Mouse (Mus musculus): Measurements from ENCODE around the gene Synpo2.

Gene Synpo2

DNA sequence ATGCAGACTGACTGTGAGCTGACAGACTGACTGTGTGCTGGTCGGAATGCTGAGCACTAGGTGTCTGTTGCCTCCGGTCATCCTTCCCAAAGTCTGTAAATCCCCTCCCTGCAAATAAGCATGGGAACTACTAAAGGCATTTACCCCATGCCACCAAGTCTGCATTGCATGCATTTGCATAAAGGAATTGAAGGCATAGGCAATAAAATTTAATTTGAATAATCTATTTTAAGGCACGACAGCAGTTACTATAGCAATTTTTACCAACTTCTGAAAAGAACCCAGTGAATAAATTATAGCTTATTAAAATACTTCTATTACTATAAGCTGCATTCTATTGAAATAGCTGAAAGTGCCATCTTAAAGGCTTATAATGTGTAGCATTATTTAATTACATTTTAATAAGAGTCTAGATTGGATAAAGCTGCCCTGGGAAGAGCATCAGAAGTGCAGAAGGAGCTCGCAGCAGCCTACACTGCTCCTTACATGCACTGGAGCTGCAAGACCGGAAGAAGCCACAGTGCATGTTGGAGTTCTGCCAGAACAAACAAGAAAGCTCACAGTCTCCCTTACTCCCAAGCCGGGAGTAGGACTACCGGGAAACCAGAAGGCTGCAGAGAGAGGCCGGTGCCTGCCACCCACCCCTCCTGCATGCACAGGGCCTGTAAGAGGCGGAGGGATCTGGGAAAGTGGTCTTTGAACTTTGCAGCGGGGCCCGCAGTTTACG is 142.9 kb downstream of the Synpo2 start:
- no peak for DNase-seq (ENCODE audit: low spot score in 2 of 2)

DNA sequence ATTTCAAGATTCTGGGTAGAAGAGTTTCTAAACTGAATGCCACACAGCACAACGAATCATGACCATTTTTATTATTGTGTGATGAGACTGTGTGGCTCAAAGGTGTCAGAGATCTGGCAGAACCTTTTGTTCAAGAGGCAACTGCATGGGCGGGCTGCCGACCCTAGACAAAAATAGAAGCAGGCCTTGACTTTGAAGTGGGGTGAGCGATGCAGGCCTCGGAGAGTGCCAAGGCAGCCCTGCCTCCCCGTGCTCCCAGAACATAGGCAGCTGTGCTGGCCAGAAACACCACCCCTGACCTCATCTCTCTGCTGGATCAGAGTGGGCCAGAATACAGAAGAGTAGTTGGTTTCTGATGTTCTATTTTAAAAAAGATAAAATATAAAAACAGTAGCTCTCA is 143.5 kb downstream of the Synpo2 start:
- DNase-seq (ENCODE audit: low spot score in 2 of 2), result no peak

DNA sequence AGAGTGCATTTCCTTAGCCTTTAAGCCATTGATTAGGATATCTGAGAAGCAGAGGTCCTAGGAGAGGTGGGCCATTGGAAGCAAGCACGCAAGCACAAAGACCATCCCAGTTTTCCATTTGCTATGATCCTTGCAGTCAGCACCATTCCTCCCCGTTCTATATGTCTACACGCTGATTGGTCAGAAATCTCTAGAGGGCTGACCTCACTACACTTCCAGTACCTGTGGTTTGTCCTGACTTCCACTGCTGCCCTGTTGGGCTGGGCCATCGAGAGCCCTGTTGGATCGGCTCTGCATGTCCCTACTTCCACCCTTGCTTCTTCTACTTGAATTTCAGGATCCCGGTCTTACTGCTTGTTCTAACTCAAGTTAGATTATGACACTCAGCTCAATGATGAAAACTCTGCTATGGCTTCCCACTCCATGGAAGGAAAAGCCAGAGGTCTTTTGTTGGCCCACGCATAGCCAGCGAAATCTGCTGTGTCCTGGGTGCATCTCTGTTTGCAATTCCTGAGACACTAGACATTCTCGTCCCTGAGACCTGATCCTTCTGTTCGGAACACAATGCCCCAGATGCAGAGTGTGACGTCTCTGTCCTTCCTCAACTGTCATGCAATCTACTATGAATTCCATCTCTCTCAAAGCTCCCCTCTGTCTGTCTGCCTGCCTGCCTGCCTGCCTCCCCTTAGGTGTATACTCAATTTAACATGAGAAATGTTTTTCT is 146.5 kb downstream of the Synpo2 start:
- no peak for DNase-seq (ENCODE audit: low spot score in 2 of 2)

DNA sequence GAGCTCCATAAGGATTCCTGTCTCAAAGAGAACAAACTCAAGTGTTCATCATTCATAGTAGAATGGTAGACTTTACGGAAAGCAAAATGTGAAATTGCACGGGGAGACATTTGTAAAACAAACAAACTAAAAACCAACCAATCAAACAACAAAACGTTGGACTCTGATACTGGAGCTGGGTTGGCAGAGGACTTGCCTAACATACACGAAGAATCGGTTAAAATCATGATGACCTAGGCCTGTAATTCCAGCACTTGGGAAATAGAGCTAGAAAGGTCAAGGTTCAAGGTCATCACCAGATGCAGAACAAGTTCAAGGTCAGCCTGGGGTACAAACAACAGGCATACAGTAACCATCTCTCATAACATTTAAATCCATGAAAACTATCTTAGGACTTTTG is 147.7 kb downstream of the Synpo2 start:
- no peak for DNase-seq (ENCODE audit: low spot score in 2 of 2)

DNA sequence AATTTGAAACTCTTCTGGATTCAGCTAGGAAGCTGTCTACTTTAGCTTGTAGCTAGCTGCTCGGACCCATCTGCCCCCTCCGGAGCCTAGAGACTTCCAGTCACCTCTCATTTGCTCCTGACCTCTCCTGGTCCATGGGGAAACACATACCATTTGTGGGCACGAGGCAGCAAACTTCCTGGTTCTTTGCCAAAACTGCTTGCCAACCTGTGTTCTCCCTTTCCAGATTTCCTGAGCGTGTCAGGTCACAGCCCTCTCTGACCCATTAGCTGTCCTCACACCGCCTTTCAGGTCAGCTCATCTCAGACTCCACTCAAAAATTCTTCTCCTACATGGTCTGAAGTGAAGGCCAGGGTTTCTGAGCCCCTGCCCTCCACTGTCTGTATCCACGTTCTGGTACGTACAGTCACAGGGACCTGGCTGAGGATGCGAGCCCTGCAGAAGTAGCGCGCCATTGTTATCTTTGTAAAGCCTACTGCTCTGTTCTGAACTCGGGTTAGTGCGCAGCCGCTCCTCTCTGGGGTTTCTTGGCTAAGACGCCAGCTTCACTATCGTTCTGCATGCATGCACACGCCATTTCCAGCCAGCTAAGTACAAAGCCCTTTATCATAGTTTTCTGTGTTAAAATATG is 150.0 kb downstream of the Synpo2 start:
- no peak for DNase-seq (ENCODE audit: low spot score in 2 of 2)

DNA sequence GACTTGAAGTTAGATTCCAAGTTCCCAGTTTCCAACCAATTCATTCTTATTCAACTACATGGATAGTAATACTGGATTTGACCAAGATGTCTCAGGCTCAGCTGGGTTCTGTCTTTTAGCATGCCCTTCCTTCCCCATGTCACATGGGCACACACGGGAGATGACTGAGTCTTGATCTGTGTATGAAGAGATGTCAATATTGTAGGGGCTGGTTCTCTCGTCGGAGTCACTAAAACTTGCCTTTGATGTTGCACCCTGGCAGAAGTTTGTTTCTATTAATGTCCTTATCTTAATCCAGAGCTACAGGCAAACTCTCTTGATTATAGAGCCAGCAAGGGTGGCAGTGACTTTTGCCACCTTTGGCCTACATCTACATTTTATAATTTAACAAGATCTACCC is 154.3 kb downstream of the Synpo2 start:
- DNase-seq (ENCODE audit: low spot score in 2 of 2), result no peak

DNA sequence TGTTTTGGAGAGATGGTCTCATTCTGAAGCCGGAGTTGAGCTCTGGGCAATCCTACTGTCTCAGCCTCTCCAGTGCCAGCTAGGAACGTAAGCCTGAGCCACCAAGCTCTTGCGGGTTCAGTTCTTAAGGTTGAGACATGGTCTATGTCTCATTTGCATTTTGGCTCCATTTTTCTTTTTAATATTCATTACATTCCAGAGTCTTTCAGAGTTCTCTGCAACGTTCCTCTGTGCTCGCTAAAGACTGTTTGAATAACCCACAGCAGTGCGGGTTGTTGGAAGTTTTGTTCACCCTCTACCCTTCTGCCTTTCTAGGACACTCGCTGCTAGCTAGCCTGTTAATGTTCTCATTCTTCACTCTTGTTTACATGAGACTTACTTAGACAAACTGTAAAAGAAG is 155.0 kb downstream of the Synpo2 start:
- no peak for DNase-seq (ENCODE audit: low spot score in 2 of 2)

DNA sequence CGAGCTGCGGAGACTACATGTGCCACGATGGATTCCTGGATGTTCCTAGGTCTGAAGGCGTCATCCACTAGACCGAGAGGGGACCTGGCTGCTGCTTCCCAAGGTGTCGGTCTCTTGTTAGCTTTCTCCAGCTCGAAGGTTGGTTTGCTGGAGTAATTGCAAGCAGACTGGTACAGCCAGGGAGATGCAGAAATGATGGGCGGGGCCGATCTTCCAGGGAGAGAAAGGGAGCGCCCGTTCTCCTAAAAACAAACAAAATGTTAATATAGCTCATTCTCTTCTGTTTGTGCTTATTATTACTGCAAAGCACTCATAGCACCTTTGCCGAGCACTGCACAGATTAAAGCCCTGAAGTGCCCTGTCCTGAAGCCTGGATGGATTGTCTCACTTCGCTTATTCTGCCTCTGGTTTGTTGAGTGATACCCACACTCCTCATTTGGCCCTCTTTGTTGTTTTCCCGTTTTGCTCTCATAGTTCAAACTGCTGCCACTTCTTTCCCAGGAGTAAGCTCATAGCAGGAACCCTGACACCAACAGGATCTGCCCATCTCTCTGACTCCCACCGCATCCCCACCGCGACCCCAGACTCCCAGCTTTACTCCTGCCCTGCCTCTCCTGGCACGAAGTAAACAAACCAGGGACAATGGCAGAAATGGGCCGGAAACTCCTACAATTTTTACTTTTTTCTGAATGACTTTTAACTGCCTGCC is 155.8 kb downstream of the Synpo2 start:
- no peak for DNase-seq (ENCODE audit: low spot score in 2 of 2)

DNA sequence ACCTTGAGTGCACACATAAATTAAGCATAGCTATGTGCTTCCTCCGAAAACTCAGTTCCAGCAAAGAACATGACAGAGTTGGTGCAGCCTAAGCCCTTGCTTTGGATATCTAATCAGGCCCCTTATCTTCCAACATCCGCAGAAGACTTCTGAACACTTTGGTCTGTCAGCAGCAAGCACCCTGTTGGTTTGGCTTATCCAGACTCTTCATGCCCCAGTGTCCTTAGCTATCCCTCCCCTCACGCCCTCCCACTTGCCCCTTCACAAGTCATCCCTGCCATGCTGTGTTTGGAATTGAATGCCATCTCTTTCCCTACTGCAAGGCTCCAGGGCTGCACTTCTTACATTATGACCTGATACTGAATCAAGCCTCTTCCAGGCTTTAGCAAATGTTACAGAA is 160.2 kb downstream of the Synpo2 start:
- DNase-seq (ENCODE audit: low spot score in 2 of 2), result no peak

DNA sequence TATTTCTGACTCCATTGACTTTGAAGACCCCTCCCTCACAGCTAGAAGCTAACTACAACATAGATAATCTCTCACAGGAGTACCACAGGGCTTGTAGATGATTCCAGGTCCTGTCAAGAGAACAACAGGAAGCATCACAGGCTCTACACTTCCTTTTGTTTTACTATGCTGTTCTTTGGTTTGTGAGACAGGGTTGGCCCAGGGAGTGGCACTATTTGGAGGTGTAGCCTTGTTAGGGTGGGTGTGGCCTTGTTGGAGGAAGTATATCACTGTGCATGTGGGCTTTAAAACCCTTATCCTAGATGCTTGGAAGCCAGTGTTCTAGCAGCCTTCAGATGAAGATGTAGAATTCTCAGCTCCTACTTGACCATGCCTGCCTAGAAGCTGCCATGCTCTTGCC is 160.9 kb downstream of the Synpo2 start:
- no peak for DNase-seq (ENCODE audit: low spot score in 2 of 2)

DNA sequence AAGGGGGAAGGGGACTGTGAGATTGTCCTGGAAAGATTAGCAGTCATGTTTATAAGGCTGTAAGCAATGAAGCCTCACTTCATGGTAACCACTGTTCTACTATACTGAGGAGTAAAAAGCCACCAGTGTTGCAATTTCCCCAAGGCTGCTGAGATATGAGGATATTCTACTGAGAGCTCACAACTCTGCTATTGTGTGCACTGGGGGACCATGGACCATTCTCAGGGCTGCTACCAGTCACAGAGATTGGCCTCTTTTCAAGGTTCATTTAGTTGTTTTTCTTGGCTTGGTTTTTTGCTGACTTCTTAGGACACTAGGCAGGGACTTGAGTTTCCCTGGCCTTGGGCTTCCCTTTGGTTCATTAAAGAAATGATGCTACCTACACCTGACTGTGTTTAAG is 162.6 kb downstream of the Synpo2 start:
- DNase-seq (ENCODE audit: low spot score in 2 of 2), result no peak

DNA sequence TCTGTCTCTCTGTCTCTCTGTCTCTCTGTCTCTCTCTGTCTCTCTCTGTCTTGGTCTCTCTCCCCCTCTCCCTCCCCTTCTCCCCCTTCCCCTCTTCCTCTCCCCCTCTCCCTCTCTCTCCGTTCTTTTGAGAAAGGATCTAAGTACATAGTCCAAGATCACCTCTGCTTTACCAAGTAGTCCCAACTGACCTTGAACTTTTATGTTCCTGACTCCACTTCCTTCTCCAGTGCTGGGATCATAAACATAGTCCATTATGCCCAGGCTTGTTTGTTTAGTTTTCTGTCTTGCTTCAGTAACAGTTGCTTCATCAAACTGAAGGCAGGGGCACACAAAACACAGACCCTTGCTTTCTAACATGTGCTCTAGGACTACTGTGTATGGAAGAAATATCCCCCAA is 163.5 kb downstream of the Synpo2 start:
- no peak for DNase-seq (ENCODE audit: low spot score in 2 of 2)

DNA sequence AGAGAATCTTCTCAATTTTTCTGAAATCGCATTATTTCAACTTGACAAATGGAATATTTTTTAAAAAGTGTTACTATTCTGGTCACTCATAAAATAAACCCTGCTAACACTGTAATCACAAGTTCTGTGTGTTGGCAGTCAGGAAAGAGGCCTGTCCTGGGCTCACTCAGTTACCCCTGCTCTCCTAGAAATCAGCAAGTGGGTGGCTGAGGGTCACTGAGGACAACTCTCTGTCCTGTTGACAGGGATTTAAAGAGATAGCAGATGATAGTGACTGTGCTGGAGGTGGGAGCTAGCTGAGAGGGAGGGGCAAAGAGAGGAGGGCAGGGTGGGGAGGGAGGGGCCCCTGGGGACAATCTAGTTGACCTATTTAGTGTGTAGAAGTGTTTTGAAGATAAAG is 165.0 kb downstream of the Synpo2 start:
- DNase-seq (ENCODE audit: low spot score in 2 of 2), result no peak

DNA sequence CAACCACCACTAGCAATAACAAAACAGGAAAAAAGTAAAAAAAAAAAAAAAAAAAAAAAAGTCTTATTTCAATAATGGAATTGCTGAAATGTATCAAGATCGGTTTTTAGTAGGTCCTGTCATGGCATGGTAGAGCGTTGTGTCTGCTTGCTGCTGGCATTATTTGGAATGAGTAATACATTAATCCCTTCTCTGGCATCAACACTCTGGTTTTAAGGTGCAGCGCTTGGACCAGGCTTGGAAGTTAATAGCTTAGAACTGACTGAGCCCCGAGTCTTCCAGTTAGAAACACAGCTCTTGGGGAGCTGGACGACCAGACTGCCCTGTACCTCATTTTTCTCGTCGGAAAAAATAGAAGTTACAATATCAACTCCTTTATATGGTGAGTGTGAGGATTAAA is 169.1 kb downstream of the Synpo2 start:
- DNase-seq (ENCODE audit: low spot score in 2 of 2), result no peak

DNA sequence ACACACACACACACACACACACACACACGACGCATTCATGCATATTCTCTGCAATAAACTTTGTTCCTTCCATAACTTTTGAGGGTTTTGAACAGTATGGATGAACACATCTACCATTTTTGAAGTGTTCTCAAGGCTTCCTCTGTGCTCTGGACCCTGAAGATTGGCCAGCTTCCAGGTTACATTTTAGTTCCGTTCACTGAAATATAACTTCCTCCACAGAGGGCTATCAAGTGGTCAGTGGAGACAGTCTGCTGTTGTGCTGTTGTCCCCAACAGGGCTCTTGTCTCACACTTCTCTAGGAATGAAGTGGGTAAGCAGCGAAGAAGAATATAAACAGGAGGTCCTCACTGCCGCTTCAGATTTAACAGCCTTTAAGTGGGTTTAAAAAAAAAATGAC is 170.5 kb downstream of the Synpo2 start:
- DNase-seq (ENCODE audit: low spot score in 2 of 2), result no peak

DNA sequence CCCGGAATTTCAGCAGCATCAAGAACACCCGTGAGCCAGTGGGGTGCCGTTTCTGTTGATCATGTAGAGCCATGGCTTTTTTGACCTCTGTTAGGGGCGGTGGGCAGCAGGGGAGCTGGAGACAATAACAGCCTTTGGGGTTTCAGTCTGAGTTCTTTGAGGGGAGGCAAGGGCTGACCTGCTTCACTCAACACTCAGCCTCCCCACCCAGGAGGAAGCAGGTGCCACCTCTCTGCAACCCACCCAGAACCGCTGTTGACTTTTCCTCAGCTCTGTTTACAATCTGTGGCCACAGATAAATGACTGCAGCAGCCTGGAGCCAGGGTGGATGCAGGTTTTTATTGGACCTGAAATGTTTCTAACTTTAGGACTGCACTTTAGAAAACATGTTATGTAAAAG is 171.8 kb downstream of the Synpo2 start:
- no peak for DNase-seq (ENCODE audit: low spot score in 2 of 2)

DNA sequence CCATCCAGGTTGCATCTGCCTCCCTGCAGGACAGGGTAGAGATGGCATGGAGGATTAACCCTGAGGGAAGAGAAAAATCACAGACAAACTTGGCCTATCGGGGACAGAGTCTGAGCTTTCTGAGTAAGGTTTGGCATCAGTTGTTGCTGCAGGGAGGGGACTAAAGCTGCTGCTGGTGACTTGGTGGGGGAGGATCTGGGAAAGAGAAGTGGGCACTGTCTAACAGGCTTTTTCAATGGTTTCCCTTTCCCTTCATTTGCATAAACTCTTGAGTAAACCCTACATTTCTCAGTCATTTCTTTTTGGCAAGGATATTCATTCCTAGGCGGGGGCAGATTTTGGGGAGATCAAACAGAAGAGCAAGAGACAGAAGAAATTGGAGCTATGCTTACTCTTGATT is 174.0 kb downstream of the Synpo2 start:
- no peak for DNase-seq (ENCODE audit: low spot score in 2 of 2)

DNA sequence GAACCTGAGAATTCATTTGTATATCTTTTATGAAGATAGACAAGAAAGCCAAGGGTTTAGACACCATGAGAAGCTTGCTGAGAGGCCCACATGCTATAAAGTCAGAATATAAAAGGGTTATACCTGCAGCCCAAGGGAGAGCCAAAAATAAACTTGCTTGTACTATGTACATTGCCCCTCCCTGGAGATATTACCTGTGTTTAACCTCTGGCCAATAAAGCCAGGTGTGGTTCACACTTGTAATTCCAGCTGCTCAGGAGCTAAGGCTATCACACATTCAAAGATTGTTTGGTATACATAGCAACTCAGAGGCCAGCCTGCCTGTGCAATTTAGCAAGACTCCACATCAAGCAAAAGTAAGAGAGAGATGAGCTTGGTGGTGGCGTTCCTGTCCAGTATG is 177.1 kb downstream of the Synpo2 start:
- DNase-seq (ENCODE audit: low spot score in 2 of 2), result no peak

DNA sequence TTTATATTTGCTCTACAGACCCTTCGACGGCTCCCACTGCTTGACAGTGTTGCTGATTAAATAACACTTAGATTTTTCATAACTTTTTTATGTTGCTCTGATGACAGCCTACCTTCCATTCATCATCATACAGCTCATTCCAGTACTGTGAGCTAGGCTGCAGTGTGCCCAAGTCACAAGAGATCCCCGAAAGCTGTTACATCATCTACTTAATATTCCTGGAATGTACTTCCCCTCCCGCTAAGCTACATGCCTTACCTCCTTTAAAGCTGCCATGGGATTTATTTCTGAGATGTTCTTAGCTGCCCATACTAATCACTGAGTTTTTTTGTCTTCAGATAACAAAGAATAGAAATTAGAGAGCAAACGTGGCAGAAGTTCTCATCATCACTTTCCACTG is 181.8 kb downstream of the Synpo2 start:
- no peak for DNase-seq (ENCODE audit: low spot score in 2 of 2)

DNA sequence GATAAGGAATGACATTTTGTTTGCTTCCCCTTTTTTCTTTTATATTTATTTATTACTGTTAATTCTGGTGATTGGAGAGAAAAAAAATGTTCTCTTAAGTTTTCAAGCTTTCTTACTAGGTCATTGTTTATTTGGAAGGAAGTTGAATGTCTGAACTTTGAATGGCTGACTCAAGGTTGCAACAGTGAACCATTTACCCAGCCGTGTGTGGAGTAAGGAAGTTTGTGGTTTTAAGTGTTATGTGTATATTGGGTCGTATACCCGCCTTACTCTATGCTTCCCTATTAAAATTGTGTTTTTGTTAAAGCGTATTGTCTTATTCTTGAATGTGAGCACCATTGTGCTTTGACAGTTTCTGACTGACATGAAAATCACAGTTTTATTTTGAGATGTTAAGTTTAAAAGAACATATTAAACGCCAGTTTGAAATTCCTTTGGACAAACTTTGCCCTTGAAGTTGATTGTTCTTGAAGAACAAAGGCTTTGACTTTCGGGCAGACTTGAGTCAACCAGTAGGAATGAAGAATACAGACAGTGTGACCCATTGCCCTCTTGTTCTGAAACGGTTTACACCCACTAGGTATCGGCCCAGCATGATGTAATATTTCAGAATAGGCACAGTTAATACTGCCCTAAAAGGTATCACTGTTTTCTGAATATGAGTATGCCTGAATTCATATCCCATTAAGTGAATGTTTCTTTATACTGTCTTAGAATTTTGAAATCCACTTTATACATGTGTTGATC is 182.6 kb downstream of the Synpo2 start:
- no peak for DNase-seq (ENCODE audit: low spot score in 2 of 2)

DNA sequence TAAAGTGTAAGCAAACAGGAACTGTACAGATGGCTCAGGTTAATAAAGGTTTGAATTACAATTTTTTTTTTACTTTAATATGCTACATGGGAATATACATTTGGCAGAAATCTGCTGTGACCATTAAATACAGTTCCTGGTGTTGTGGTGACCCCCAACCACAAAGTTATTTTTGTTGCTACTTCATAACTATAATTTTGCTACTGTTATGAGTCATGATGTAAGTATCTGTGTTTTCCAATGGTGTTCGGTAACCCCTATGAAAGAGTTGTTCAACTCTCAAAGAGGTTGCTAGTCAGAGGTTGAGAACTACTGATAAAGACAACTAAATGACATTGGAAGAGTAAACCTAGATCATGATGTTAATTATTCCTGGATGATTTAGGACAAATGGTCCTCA is 193.6 kb downstream of the Synpo2 start:
- DNase-seq (ENCODE audit: low spot score in 2 of 2), result no peak

DNA sequence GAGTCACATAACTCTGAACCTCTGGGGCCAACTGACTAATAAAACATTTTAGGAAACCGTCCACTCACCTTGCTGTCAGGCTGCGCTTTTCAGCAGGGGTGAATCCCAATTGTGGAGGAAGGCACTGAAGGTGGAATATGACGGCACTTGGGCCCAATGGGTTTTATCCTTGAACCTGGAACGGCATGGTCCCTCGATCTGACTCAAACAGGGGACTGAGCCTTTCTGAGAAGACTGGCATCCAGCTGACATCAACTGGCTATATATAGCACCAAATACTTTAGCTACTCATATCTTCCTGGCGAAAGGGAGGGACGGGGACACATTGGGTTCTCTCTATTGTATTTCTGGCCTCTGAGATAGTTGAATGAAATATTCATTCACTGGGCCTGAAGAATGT is 201.2 kb downstream of the Synpo2 start, which contains the start of gene Myoz2:
Gene Myoz2, minus strand, starts transcription at position 264 of the 400 bp plus-strand sequence.
- no peak for DNase-seq (ENCODE audit: low spot score in 2 of 2)

Measured in frontal cortex, postnatal 10 days (tissue).